Mouse (Mus musculus) hematopoietic stem cell, adult 5-6 weeks (primary cell): Measurements from ENCODE around the gene Eaf2. TPM values are rescaled to one million over a fixed set of nuclear protein-coding genes. Genes with fewer than 3 reads are reported as not detected.
"Not testable (repeated sequence)": the region's sequence is repeated elsewhere in the genome, so short reads cannot be mapped to it uniquely, and the experiment has no call there.

Experiments used
- ATAC-seq, 2 experiments: fragments of 125-278 bp in 1 of 2; replicated peaks in 1 of 2; 2 replicates each; pipeline ENCODE4 v1.8.0; 2016 to 2017; ENCODE audit warnings: inconsistent platforms in 2 of 2, mild to moderate bottlenecking in 2 of 2, moderate number of reproducible peaks in 2 of 2, low read depth in 1 of 2, moderate TSS enrichment in 1 of 2; ENCODE audit not compliant: low FRiP score in 2 of 2, poor library complexity in 2 of 2, severe bottlenecking in 2 of 2, insufficient read depth in 1 of 2, low TSS enrichment in 1 of 2
- total RNA-seq: library from RNA; stranded (forward); fragments of 172-1452, 232-1000 nt; gene quantifications from 2 replicates; pipeline ENCODE4 v1.2.3, GENCODE M21; 2017

Gene Eaf2
- total RNA-seq, 1 experiment from 2014 or later: not detected

GRCm38 (mm10) chr16:36875276-36875851 is 561 bp upstream of the Eaf2 start:
- ATAC-seq: no peak; a peak in 1 of 4 replicates

- ATAC-seq: no peak
These were observed 5.4 kb downstream of the Eaf2 start for GRCm38 (mm10) chr16:36869442-36869841.

- ATAC-seq: no peak
These were observed 11.2 kb downstream of the Eaf2 start for GRCm38 (mm10) chr16:36863585-36863984.

GRCm38 (mm10) chr16:36851202-36851601 is 23.6 kb downstream of the Eaf2 start:
- no peak for ATAC-seq

GRCm38 (mm10) chr16:36846894-36847293 is 27.9 kb downstream of the Eaf2 start:
- not testable (repeated sequence) for ATAC-seq

GRCm38 (mm10) chr16:36828820-36829219 is 46.0 kb downstream of the Eaf2 start:
- no peak for ATAC-seq

GRCm38 (mm10) chr16:36828054-36828786 is 46.6 kb downstream of the Eaf2 start, which contains the start of gene Iqcb1:
Iqcb1 (plus strand) TSS chr16:36828385.
- peak; percentile 93 to 99 for ATAC-seq

- peak; percentile 47 to 52 for ATAC-seq
These were observed 47.2 kb downstream of the Eaf2 start for GRCm38 (mm10) chr16:36827611-36828053.

GRCm38 (mm10) chr16:36821474-36821873 is 53.3 kb downstream of the Eaf2 start:
- peak; percentile 42 to 67; a peak in 3 of 4 replicates for ATAC-seq

GRCm38 (mm10) chr16:36820747-36821146 is 54.1 kb downstream of the Eaf2 start:
- ATAC-seq: no peak

GRCm38 (mm10) chr16:36820016-36820415 is 54.8 kb downstream of the Eaf2 start:
- no peak for ATAC-seq

GRCm38 (mm10) chr16:36817321-36817926 is 57.4 kb downstream of the Eaf2 start:
- peak; percentile 96 to 99 for ATAC-seq

GRCm38 (mm10) chr16:36816916-36817315 is 57.9 kb downstream of the Eaf2 start:
- no peak for ATAC-seq

GRCm38 (mm10) chr16:36813680-36814079 is 61.1 kb downstream of the Eaf2 start:
- no peak for ATAC-seq

GRCm38 (mm10) chr16:36808616-36809015 is 66.2 kb downstream of the Eaf2 start:
- ATAC-seq: no peak

GRCm38 (mm10) chr16:36802361-36802760 is 72.4 kb downstream of the Eaf2 start:
- no peak for ATAC-seq

- no peak for ATAC-seq
These were observed 76.5 kb downstream of the Eaf2 start for GRCm38 (mm10) chr16:36798334-36798733.

- no peak for ATAC-seq
These were observed 79.8 kb downstream of the Eaf2 start for GRCm38 (mm10) chr16:36794976-36795375.
